Mouse (Mus musculus) megakaryocyte, adult 5-6 weeks (primary cell): ENCODE data around the gene Ces2a. TPM values are rescaled to one million over a fixed set of nuclear protein-coding genes. Genes with fewer than 3 reads are reported as not detected.

Experiments
- ATAC-seq: 2 replicates; pipeline ENCODE4 v1.8.0; 2016; ENCODE audit warnings: mild to moderate bottlenecking, inconsistent platforms; ENCODE audit not compliant: poor library complexity, severe bottlenecking
- total RNA-seq, 2 experiments: library from RNA; stranded (forward) in 1 of 2; stranded (reverse) in 1 of 2; fragments of 153-499, 151-499 nt in 1 of 2; fragments of 221-1000, 200-1000 nt in 1 of 2; gene quantifications; 2 replicates each; pipeline versions ENCODE4 v1.2.3 to v1.2.4; 2015 to 2017

Gene Ces2a
- total RNA-seq (2015) (not detected in 2 replicates), total RNA-seq (2017) (not detected in 2 replicates)

DNA sequence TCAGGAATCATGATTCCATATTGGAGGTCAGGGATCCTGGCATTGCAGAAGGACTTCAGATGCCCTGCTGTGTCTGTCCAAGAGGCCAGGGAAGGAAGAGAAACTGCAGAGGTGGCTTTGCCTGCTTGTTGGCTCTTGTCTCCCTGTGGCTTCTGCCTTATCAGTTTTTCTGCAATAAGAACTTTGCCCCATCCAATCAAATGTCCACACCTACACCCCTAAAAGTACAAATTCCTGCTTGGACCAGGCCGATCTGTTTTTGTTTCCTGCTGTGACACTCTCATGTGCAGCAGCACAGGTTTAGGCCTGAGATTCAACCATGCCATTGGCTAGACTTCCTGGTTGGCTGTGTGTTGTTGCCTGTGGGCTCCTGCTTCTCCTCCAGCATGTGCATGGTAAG lies at the start of gene Ces2a:
Gene Ces2a (plus strand): TSS at position 251 of the 400 bp plus-strand sequence.
- no peak for ATAC-seq

- no peak for ATAC-seq
Observed at GRCm38 (mm10) chr8:104688433-104688832, 45.4 kb upstream of the Ces2a start.

- no peak for ATAC-seq
Observed at GRCm38 (mm10) chr8:104698556-104698955, 35.2 kb upstream of the Ces2a start.

GRCm38 (mm10) chr8:104701900-104702299 lies 31.9 kb upstream of the Ces2a start:
- no peak for ATAC-seq

- ATAC-seq: no peak
Observed at GRCm38 (mm10) chr8:104721166-104721565, 12.6 kb upstream of the Ces2a start.

GRCm38 (mm10) chr8:104731451-104731850 lies 2.4 kb upstream of the Ces2a start:
- no peak for ATAC-seq

- ATAC-seq: no peak
Observed at GRCm38 (mm10) chr8:104731969-104732368, 1.8 kb upstream of the Ces2a start.

- ATAC-seq: no peak
Observed at GRCm38 (mm10) chr8:104742039-104742438, 8.2 kb downstream of the Ces2a start.

GRCm38 (mm10) chr8:104743410-104743809 lies 9.6 kb downstream of the Ces2a start:
- no peak for ATAC-seq

GRCm38 (mm10) chr8:104752818-104753217 lies 19.0 kb downstream of the Ces2a start:
- no peak for ATAC-seq

GRCm38 (mm10) chr8:104757621-104758020 lies 23.8 kb downstream of the Ces2a start:
- ATAC-seq: no peak

- ATAC-seq: no peak
Observed at GRCm38 (mm10) chr8:104758209-104758608, 24.4 kb downstream of the Ces2a start.

DNA sequence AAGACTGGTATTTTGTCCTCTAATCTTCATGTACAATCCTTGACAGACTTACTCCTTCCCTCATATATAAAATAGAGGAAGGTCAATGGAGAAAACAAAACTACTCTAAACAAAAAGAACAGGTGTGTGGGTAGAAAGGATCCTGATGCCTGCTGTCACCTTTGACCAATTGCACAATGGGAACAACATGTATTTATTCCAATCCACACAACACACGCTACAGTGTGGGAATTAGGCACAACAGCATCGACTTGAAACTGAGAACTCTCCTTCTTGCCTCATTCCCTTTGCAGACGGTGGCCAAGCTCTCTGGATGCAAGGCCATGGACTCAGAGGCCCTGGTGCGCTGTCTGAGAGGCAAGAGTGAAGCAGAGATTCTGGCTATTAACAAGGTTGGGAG lies 27.3 kb downstream of the Ces2a start:
- no peak for ATAC-seq

DNA sequence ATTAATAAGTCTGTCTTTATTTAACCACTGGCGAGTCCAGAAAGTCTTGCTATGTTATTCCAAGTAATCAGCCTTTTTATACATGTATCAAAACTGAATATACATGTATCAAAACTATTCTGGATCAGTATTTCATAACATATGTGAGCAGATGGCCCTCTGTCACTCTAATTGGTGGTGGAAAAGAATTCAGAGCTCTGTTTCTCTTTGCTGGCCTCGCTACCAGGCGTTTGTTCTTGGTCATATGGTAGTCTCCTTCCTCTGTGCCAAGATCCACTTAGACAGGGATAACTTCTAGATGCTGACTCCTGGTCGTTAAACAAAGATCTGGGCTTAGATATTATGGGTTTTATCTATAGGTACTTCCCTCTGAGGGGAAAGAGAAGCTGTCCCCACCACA lies 32.7 kb downstream of the Ces2a start:
- ATAC-seq: no peak

DNA sequence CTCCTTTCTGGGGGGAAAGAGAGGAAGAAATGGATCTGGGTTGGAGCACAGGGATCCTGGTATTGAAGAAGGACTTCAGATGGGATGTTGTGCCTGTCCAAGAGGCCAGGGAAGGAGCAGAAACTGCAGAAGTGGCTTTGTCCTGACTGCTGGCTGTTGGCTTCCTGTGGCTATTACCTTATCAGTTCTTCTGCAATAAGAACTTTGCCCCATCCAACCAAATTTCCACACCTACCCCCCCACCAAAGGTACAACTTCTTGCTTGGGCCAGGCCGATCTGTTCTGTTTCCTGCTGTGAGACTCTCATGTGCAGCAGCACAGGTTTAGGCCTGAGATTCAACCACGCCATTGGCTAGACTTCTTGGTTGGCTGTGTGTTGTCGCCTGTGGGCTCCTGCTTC lies 36.6 kb downstream of the Ces2a start:
- ATAC-seq: no peak

DNA sequence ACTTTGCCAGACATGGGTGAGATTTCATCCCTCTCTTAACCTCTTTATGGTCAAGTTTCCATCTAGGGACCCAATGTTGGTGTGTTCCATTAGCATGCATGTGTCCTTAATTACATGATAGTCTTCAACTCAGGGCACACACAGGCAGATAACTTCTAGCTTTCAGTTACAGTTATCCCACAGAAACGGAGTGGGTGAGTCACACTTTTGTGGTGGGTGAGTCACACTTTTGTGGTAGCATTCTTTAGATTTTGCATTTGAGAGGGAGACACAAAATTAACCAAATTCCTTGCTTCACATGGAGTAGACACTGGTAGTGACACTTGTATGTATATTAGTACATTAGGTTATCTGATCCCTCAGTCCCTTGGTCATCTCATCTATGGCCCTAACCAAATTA lies 53.2 kb downstream of the Ces2a start:
- no peak for ATAC-seq

GRCm38 (mm10) chr8:104788929-104789328 lies 55.1 kb downstream of the Ces2a start:
- ATAC-seq: no peak

GRCm38 (mm10) chr8:104789886-104790680 lies 56.3 kb downstream of the Ces2a start:
- no peak; the same call in 1 of the 2 replicates for ATAC-seq

Other genes with a start within 250 kb of the Ces2a start
- gene Terb1, start 224.1 kb upstream of the Ces2a start, total RNA-seq (2015): not detected in 2 replicates
- gene Terb1, start 224.1 kb upstream of the Ces2a start, total RNA-seq (2017): not detected in 2 replicates
- gene Nae1, start 199.4 kb upstream of the Ces2a start, total RNA-seq (2015): 45.3 and 69.6 TPM in 2 replicates
- gene Nae1, start 199.4 kb upstream of the Ces2a start, total RNA-seq (2017): 67.3 and 83.9 TPM in 2 replicates
- 0.27 TPM in 1 of 2 replicates, not detected in the other for gene Car7, start 199.3 kb upstream of the Ces2a start, total RNA-seq (2015)
- gene Car7, start 199.3 kb upstream of the Ces2a start, total RNA-seq (2017): 0.44 and 1.2 TPM in 2 replicates
- 6.8 TPM in 2 replicates for gene Pdp2, start 142.6 kb upstream of the Ces2a start, total RNA-seq (2015)
- 6.1 and 6.6 TPM in 2 replicates for gene Pdp2, start 142.6 kb upstream of the Ces2a start, total RNA-seq (2017)
- gene Cdh16, start 109.6 kb upstream of the Ces2a start, total RNA-seq (2015): not detected in 2 replicates
- not detected in 2 replicates for gene Cdh16, start 109.6 kb upstream of the Ces2a start, total RNA-seq (2017)
- 0.52 and 2.0 TPM in 2 replicates for gene Rrad, start 102.7 kb upstream of the Ces2a start, total RNA-seq (2015)
- 0.73 and 1.5 TPM in 2 replicates for gene Rrad, start 102.7 kb upstream of the Ces2a start, total RNA-seq (2017)
- gene Ciao2b, start 92.0 kb upstream of the Ces2a start, total RNA-seq (2015): 18.9 and 25.7 TPM in 2 replicates
- 15.1 and 28.2 TPM in 2 replicates for gene Ciao2b, start 92.0 kb upstream of the Ces2a start, total RNA-seq (2017)
- gene Ces2b, start 97.6 kb downstream of the Ces2a start, total RNA-seq (2015): not detected in 2 replicates
- not detected in 2 replicates for gene Ces2b, start 97.6 kb downstream of the Ces2a start, total RNA-seq (2017)
- not detected in 2 replicates for gene Ces2c, start 113.1 kb downstream of the Ces2a start, total RNA-seq (2015)
- gene Ces2c, start 113.1 kb downstream of the Ces2a start, total RNA-seq (2017): not detected in 2 replicates
- gene Ces2e, start 192.3 kb downstream of the Ces2a start, total RNA-seq (2015): not detected in 2 replicates
- not detected in 2 replicates for gene Ces2e, start 192.3 kb downstream of the Ces2a start, total RNA-seq (2017)
- not detected in 2 replicates for gene Ces2f, start 213.4 kb downstream of the Ces2a start, total RNA-seq (2015)
- not detected in 2 replicates for gene Ces2f, start 213.4 kb downstream of the Ces2a start, total RNA-seq (2017)
- 2.8 and 5.9 TPM in 2 replicates for gene Ces2g, start 227.7 kb downstream of the Ces2a start, total RNA-seq (2015)
- 1.2 and 1.7 TPM in 2 replicates for gene Ces2g, start 227.7 kb downstream of the Ces2a start, total RNA-seq (2017)